18 mouse cellular contexts compared by ENCODE assay signal in the genomic region with DNA sequence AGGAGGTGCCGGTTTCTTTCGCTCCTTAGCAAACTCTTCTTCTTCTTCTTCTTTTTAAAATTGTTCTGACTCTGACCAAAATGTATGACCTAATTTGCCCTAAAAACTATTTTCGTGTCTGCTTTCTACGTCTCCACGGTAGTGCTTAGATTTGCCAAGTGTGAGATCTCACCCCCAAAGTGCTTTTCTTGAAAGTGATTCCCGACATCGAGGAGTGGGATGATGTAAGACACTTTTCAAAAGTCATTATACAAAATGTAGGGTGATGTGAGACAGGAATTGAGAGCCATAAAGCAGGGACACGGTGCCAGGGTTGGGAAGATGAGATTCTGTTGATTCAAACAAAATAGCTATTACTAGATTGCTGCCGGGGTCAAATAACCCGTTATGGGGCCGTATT.
"Had no signal": no experiment of that assay in that cellular context is flagged by ENCODE, and none has a peak within 500 bp of the region (broad histone marks: within the 10 kb centered on the region; RNA-seq: fewer than 3 reads in every experiment).

No protein-coding gene starts in this region.

- H3K36me3 ChIP-seq: midbrain, embryonic 10.5 days; midbrain, embryonic 12.5 days; neural tube, embryonic 13.5 days; neural tube, embryonic 15.5 days had no signal

- H3K4me3 ChIP-seq: midbrain, embryonic 10.5 days; midbrain, embryonic 12.5 days; myocyte; neural tube, embryonic 13.5 days; neural tube, embryonic 15.5 days had no signal

- H3K9ac ChIP-seq: lung, embryonic 14.5 days; midbrain, embryonic 12.5 days; neural tube, embryonic 13.5 days; neural tube, embryonic 15.5 days had no signal

- H3K27me3 ChIP-seq: midbrain, embryonic 12.5 days; neural tube, embryonic 13.5 days; neural tube, embryonic 15.5 days had no signal

- ATAC-seq: midbrain, embryonic 16.5 days had no signal

- H3K9me3 ChIP-seq: midbrain, embryonic 10.5 days; midbrain, embryonic 12.5 days; neural tube, embryonic 13.5 days; neural tube, embryonic 15.5 days had no signal

- H3K27ac ChIP-seq: midbrain, embryonic 10.5 days; midbrain, embryonic 12.5 days; neural tube, embryonic 13.5 days; neural tube, embryonic 15.5 days had no signal

- DNase-seq: lung, embryonic 14.5 days; lung, postnatal 10 days; lung, postnatal 4 days; midbrain, embryonic 14.5 days; retina, postnatal 1 day; right cerebral cortex, adult 18-20 months; right cerebral cortex, postnatal 25 days; right cerebral cortex, postnatal 4 days; spleen, adult 18-20 months; thymus, adult 18-20 months; thymus, postnatal 14 days; thymus, postnatal 36 days had no signal

- H3K4me2 ChIP-seq: lung, embryonic 14.5 days; midbrain, embryonic 12.5 days; neural tube, embryonic 13.5 days; neural tube, embryonic 15.5 days had no signal
